Mouse (Mus musculus) hindbrain, embryonic 15.5 days (tissue): ENCODE results near the gene Adk. TPM values are rescaled to one million over a fixed set of nuclear protein-coding genes. Genes with fewer than 3 reads are reported as not detected.

ENCODE experiments used
- ATAC-seq: fragments of 200-750 bp; cut with Nextera tagmentation; 2 replicates; pipeline ENCODE4 v1.8.0; 2017; ENCODE audit warnings: low read depth, moderate number of reproducible peaks, moderate TSS enrichment; ENCODE audit not compliant: low FRiP score
- H3K27ac ChIP-seq: fragments of 300-500 bp; sonication (generic); replicated peaks from 2 replicates; pipeline ENCODE4 v1.5.1; 2015; ENCODE audit warnings: mild to moderate bottlenecking, inconsistent platforms
- H3K27me3 ChIP-seq: fragments of 300-500 bp; sonication (generic); 2 replicates; pipeline ENCODE4 v1.6.1; 2015; ENCODE audit warnings: control low read depth, inconsistent platforms
- H3K36me3 ChIP-seq: fragments of 300-500 bp; sonication (generic); 2 replicates; pipeline ENCODE4 v1.6.1; 2015; ENCODE audit warnings: control low read depth, inconsistent platforms
- H3K4me1 ChIP-seq: fragments of 300-500 bp; sonication (generic); replicated peaks from 2 replicates; pipeline ENCODE4 v1.6.1; 2015; ENCODE audit warnings: control low read depth, inconsistent platforms
- H3K4me2 ChIP-seq: fragments of 300-500 bp; sonication (generic); 2 replicates; pipeline ENCODE4 v1.6.1; 2015; ENCODE audit warnings: moderate library complexity, mild to moderate bottlenecking, inconsistent platforms
- H3K4me3 ChIP-seq: fragments of 300-500 bp; sonication (generic); 2 replicates; pipeline ENCODE4 v1.5.1; 2015; ENCODE audit warnings: mild to moderate bottlenecking, inconsistent platforms
- H3K9ac ChIP-seq: fragments of 300-500 bp; sonication (generic); 2 replicates; pipeline ENCODE4 v1.6.1; 2015; ENCODE audit warnings: inconsistent platforms
- H3K9me3 ChIP-seq: fragments of 300-500 bp; sonication (generic); 2 replicates; pipeline ENCODE4 v1.6.1; 2016; ENCODE audit warnings: control low read depth, inconsistent platforms
- WGBS: fragments of 180-500 bp; shearing (Covaris S2); methylation state at CpG from one replicate; pipeline ENCODE4 v1.1.7; 2015; 5-methylcytosine and 5-hydroxymethylcytosine counted together
- polyA plus RNA-seq: library from polyadenylated mRNA; unstranded; fragments of >200 nt; fragmentation: Nextera tagmentation; extraction: Ambion mirVana; gene quantifications from 2 replicates; pipeline ENCODE4 v1.2.1, GENCODE M21; 2015

Adk gene
- polyA plus RNA-seq, 1 experiment from 2014 or later = 40.4 TPM

DNA sequence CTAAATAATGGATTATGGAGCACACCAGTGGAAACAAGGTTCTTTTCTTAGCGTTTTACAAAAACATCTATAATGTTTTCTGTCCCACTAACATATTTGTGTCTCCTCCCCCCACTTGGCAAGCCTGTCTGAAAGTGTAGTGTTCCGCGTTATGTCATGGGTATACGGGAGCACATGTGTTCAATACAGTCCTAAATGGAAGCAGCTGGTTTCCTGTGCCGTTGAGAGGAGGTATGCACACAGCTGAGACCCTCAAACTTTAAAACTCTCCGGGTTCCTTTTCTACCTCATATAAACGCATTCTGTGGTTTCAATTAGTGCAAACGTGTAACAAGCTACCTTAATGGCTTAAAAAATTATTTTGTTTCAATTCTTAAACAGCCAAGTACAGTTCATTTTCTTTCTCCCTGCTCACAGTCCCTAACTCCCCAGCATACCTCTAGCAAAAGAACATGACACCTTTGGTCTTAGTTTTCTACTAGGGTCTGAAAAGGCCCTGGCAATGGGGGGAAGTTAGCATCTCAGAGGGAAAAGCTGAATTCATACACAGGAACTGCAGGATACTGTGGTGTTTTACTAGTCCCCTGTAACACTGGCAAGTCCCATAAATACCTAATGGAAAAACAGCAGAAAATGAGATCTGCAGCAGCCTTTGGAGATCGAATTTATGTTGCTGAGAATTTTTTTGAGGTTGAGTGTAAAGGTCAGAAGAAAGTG is 235.5 kb downstream of the Adk start:
- no peaks in the 10 kb centered on the region for H3K27me3 ChIP-seq
- no peak overlapping the region for H3K9ac ChIP-seq
- no peak overlapping the region for H3K4me3 ChIP-seq
- no peaks in the 10 kb centered on the region for H3K36me3 ChIP-seq
- H3K4me1 ChIP-seq = no peaks in the 10 kb centered on the region
- no peak overlapping the region for H3K4me2 ChIP-seq
- H3K9me3 ChIP-seq = no peaks in the 10 kb centered on the region
- H3K27ac ChIP-seq = no peak overlapping the region
- no peak for ATAC-seq
- WGBS = 67% methylated on average over 9 of the region's 9 CpGs

- Histone ChIP-seq H3K4me3 (no peak overlapping the region), H3K4me1 (no peaks in the 10 kb centered on the region), H3K9ac (no peak overlapping the region), H3K36me3 (no peaks in the 10 kb centered on the region), H3K27me3 (no peaks in the 10 kb centered on the region), H3K9me3 (no peaks in the 10 kb centered on the region), H3K4me2 (no peak overlapping the region), H3K27ac (no peak overlapping the region)
- ATAC-seq = no peak
- 83% methylated on average over 4 of the region's 4 CpGs for WGBS
Observed at GRCm38 (mm10) chr14:21299743-21300142, 247.4 kb downstream of the Adk start.

GRCm38 (mm10) chr14:21304815-21305214 is 252.4 kb downstream of the Adk start:
- H3K9ac ChIP-seq = no peak overlapping the region
- no peaks in the 10 kb centered on the region for H3K36me3 ChIP-seq
- H3K4me1 ChIP-seq = no peaks in the 10 kb centered on the region
- H3K4me3 ChIP-seq = no peak overlapping the region
- H3K27me3 ChIP-seq = no peaks in the 10 kb centered on the region
- no peak overlapping the region for H3K4me2 ChIP-seq
- WGBS = 100% methylated on average over 1 of the region's 1 CpGs
- H3K27ac ChIP-seq = no peak overlapping the region
- ATAC-seq = no peak
- H3K9me3 ChIP-seq = no peaks in the 10 kb centered on the region

- H3K9me3 ChIP-seq = no peaks in the 10 kb centered on the region
- no peak overlapping the region for H3K4me2 ChIP-seq
- H3K36me3 ChIP-seq = no peaks in the 10 kb centered on the region
- H3K9ac ChIP-seq = no peak overlapping the region
- no peak for ATAC-seq
- no peak overlapping the region for H3K27ac ChIP-seq
- no peak overlapping the region for H3K4me3 ChIP-seq
- WGBS = 70% methylated on average over 4 of the region's 4 CpGs
- no peaks in the 10 kb centered on the region for H3K27me3 ChIP-seq
- no peaks in the 10 kb centered on the region for H3K4me1 ChIP-seq
Observed at GRCm38 (mm10) chr14:21308349-21308936, 256.1 kb downstream of the Adk start.

GRCm38 (mm10) chr14:21310530-21310929 is 258.2 kb downstream of the Adk start:
- H3K36me3 ChIP-seq = no peaks in the 10 kb centered on the region
- ATAC-seq = no peak
- H3K9me3 ChIP-seq = no peaks in the 10 kb centered on the region
- no peak overlapping the region for H3K9ac ChIP-seq
- H3K4me1 ChIP-seq = no peaks in the 10 kb centered on the region
- H3K4me3 ChIP-seq = no peak overlapping the region
- no peak overlapping the region for H3K27ac ChIP-seq
- H3K4me2 ChIP-seq = no peak overlapping the region
- H3K27me3 ChIP-seq = no peaks in the 10 kb centered on the region
- WGBS = 86% methylated on average over 5 of the region's 5 CpGs

- no peaks in the 10 kb centered on the region for H3K36me3 ChIP-seq
- 88% methylated on average over 11 of the region's 11 CpGs for WGBS
- no peaks in the 10 kb centered on the region for H3K4me1 ChIP-seq
- H3K27me3 ChIP-seq = no peaks in the 10 kb centered on the region
- H3K4me2 ChIP-seq = no peak overlapping the region
- H3K27ac ChIP-seq = no peak overlapping the region
- H3K4me3 ChIP-seq = no peak overlapping the region
- no peak overlapping the region for H3K9ac ChIP-seq
- H3K9me3 ChIP-seq = no peaks in the 10 kb centered on the region
- ATAC-seq = no peak
Observed at GRCm38 (mm10) chr14:21313561-21314342, 261.4 kb downstream of the Adk start.

DNA sequence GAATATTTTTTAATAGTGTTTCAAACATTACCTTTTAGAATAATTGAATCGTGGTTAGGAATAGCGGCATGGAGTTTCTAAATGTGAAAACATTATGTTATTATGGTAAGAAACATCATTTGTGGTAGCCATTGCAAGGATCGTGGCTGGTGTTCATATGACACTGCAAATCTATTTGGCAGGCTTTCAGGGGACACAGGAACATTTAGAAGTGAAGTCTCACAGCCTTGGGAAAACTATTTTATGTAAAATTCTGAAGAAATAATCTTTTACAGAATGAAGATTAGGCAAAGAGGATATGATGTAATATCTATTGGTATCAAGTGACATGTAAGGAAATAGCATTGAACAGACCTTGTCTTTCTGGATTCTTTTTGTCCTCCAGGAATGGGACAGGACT is 262.1 kb downstream of the Adk start:
- Histone ChIP-seq H3K9me3 (no peaks in the 10 kb centered on the region), H3K4me1 (no peaks in the 10 kb centered on the region), H3K9ac (no peak overlapping the region), H3K27ac (no peak overlapping the region), H3K27me3 (no peaks in the 10 kb centered on the region), H3K36me3 (no peaks in the 10 kb centered on the region), H3K4me3 (no peak overlapping the region), H3K4me2 (no peak overlapping the region)
- ATAC-seq = no peak
- 86% methylated on average over 3 of the region's 3 CpGs for WGBS

GRCm38 (mm10) chr14:21334826-21335225 is 282.5 kb downstream of the Adk start:
- ATAC-seq = no peak
- Histone ChIP-seq H3K9me3 (no peaks in the 10 kb centered on the region), H3K27ac (no peak overlapping the region), H3K36me3 (no peaks in the 10 kb centered on the region), H3K4me3 (no peak overlapping the region), H3K27me3 (no peaks in the 10 kb centered on the region), H3K4me1 (peaks cover 8% of the 10 kb centered on the region; the same call in 1 of the 2 replicates), H3K9ac (no peak overlapping the region), H3K4me2 (no peak overlapping the region)
- 97% methylated on average over 1 of the region's 1 CpGs for WGBS

GRCm38 (mm10) chr14:21335691-21336314 is 283.4 kb downstream of the Adk start:
- Histone ChIP-seq H3K9ac (no peak overlapping the region), H3K36me3 (no peaks in the 10 kb centered on the region), H3K4me2 (no peak overlapping the region), H3K4me1 (peaks cover 8% of the 10 kb centered on the region; the same call in 1 of the 2 replicates), H3K27ac (no peak overlapping the region), H3K4me3 (no peak overlapping the region), H3K9me3 (no peaks in the 10 kb centered on the region), H3K27me3 (no peaks in the 10 kb centered on the region)
- WGBS = 42% methylated on average over 11 of the region's 11 CpGs
- no peak for ATAC-seq

DNA sequence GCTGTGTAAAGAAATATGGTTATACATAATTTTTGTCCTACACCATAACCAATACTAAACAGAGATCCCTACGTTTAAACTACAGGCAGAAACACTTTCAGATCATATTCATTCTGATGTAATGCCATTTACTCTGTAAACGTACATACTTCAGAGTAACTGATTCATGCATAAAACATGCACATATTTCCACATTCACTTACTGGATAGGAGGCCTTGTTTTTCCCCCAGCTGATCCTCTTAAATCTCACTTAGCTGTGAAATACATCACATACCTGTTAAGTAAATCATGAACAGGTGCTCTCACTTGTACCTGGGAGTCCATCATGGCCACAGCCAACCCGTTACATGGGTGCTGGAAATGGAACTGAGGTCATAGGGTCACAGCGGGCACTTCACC is 285.6 kb downstream of the Adk start:
- no peaks in the 10 kb centered on the region for H3K36me3 ChIP-seq
- 84% methylated on average over 4 of the region's 4 CpGs for WGBS
- H3K27me3 ChIP-seq = no peaks in the 10 kb centered on the region
- H3K9ac ChIP-seq = no peak overlapping the region
- no peak overlapping the region for H3K27ac ChIP-seq
- no peak for ATAC-seq
- peaks cover 11% of the 10 kb centered on the region for H3K4me1 ChIP-seq
- no peak overlapping the region for H3K4me2 ChIP-seq
- H3K4me3 ChIP-seq = no peak overlapping the region
- no peaks in the 10 kb centered on the region for H3K9me3 ChIP-seq

- Histone ChIP-seq H3K27me3 (no peaks in the 10 kb centered on the region), H3K9ac (no peak overlapping the region), H3K4me3 (no peak overlapping the region), H3K4me1 (peaks cover 5% of the 10 kb centered on the region), H3K4me2 (no peak overlapping the region), H3K27ac (no peak overlapping the region), H3K9me3 (no peaks in the 10 kb centered on the region), H3K36me3 (no peaks in the 10 kb centered on the region)
- WGBS = 95% methylated on average over 1 of the region's 1 CpGs
- ATAC-seq = no peak
Observed at GRCm38 (mm10) chr14:21341195-21341594, 288.8 kb downstream of the Adk start.

- Histone ChIP-seq H3K27ac (no peak overlapping the region), H3K4me2 (no peak overlapping the region), H3K4me1 (peaks cover 3% of the 10 kb centered on the region), H3K4me3 (no peak overlapping the region), H3K36me3 (no peaks in the 10 kb centered on the region), H3K27me3 (no peaks in the 10 kb centered on the region), H3K9ac (no peak overlapping the region), H3K9me3 (no peaks in the 10 kb centered on the region)
- WGBS = 62% methylated on average over 3 of the region's 3 CpGs
- ATAC-seq = no peak
Observed at GRCm38 (mm10) chr14:21342984-21343383, 290.6 kb downstream of the Adk start.
